Mouse (Mus musculus) brown adipose tissue, adult 24 weeks (tissue): ENCODE results near the gene Rad23a. TPM values are rescaled to one million over a fixed set of nuclear protein-coding genes. Genes with fewer than 3 reads are reported as not detected.

Experiments
- H3K27ac ChIP-seq: fragments of 200-500 bp; replicated peaks from 2 replicates; pipeline ENCODE4 v1.5.1; 2012; ENCODE audit warnings: low read depth, mild to moderate bottlenecking, low read length
- H3K4me1 ChIP-seq: fragments of 200-500 bp; 2 replicates; pipeline ENCODE4 v1.6.1; 2012; ENCODE audit warnings: low read length, mixed read lengths; ENCODE audit not compliant: control insufficient read depth, insufficient read depth, insufficient read length
- H3K4me3 ChIP-seq: fragments of 200-500 bp; 2 replicates; pipeline ENCODE4 v1.5.1; 2012; ENCODE audit warnings: low read depth, mild to moderate bottlenecking, low read length, moderate library complexity; ENCODE audit not compliant: insufficient read depth
- polyA plus RNA-seq: library from polyadenylated mRNA; stranded (reverse); fragments of >200 nt; gene quantifications from 2 replicates; pipeline ENCODE4 v1.2.4, GENCODE M21; 2012; ENCODE audit not compliant: missing spikeins, insufficient read depth, insufficient read length

Gene Rad23a
- polyA plus RNA-seq, 1 experiment: 79.3 TPM

GRCm38 (mm10) chr8:84846722-84847572 lies 6.5 kb upstream of the Rad23a start, which contains the start of gene Calr:
TSS of gene Calr (minus strand) at chr8:84846934.
- Histone ChIP-seq H3K4me1 (no peaks in the 10 kb centered on the region), H3K27ac (peak within 1 kb of the TSS; percentile 76), H3K4me3 (peak within 1 kb of the TSS; percentile 84)

DNA sequence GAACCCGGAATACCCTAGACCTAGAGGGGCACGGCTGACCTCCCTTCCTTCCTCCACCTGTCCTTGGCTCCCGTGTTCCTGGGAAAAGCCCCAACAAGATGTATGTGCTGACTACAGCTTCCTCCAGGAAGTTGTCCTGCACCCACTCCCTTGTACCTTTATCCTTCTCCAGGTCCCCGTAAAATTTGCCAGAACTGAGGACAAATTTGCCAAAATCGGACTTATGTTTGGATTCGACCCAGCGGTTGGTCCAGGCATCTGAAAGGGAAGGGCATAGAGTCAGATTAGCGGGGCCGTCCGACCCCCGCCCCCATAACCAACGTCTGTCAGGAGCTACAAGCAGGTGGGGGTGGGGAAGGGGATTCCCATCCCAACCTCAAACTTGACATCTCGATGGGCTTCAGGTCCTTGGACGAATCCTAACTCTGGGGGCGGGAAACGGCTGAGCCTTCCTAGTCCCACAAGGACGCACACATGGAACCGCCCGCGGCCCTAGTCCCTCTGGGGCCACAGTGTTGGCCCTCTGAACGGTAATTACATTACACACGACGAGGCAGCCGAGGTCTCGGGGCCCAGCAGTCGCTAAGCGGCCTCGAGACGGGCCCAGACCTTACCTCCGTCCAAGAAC lies 5.7 kb upstream of the Rad23a start:
- peak overlapping the region; percentile 76 for H3K27ac ChIP-seq
- no peaks in the 10 kb centered on the region for H3K4me1 ChIP-seq
- peak overlapping the region; percentile 84 for H3K4me3 ChIP-seq

DNA sequence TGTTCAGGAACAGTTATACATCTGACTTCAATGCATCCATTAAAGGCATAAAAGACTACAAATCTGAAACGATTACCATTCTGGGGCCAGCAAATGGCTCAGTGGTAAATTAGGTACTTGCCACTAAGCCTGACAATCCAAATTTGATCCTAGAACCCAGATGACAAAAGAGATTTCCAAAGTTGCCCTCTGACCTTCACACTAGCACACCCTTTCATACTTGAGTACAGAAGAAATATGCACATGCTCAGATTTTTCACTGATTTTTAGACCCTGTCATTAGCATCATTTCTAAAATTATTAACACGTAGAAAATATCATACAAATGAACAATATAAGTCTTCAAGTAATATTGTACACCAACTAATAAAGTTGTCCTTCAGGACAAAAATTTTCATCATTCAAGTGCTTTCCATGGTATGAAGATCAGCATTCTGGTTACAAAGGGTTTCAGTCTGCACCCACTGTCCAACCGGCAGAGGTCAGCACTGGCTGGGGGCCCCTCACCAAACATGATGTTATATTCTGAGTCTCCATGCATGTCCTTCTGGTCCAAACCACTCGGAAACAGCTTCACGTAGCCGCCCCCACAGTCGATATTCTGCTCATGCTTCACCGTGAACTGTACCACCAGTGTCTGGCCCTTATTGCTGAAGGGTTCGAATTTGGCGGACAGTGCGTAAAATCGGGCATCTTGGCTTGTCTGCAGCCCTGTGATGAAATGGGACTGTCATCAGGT lies 5.1 kb upstream of the Rad23a start:
- H3K27ac ChIP-seq: peak overlapping the region; percentile 76; the same call in 1 of the 2 replicates
- H3K4me3 ChIP-seq: peak overlapping the region; percentile 84

GRCm38 (mm10) chr8:84844397-84845070 lies 4.1 kb upstream of the Rad23a start:
- Histone ChIP-seq H3K27ac (no peak overlapping the region), H3K4me3 (no peak overlapping the region)

More for the DNA sequence above, 5.1 kb upstream of the Rad23a start:
- no peaks in the 10 kb centered on the region for H3K4me1 ChIP-seq

DNA sequence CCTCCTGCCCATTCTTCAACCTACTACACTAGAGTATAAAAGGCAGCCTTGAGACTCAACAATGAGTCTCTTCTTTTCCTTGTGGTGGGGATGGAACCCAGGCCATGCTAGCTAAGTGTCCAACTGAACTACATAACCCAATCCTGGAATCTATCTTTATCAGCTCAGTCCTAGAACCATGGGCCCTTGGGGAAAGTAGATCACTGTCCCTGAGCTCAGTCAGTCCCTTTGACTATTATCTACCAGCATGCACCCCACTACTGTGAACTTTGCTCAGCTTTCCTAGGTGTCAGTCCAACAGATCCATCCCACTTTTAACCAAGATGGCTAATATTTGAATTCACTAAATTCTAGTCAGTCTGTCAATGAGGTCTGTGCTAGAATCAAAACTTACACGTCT lies 1.0 kb upstream of the Rad23a start:
- peak overlapping the region; percentile 5; the same call in 1 of the 2 replicates for H3K27ac ChIP-seq
- H3K4me3 ChIP-seq: no peak overlapping the region
- H3K4me1 ChIP-seq: no peaks in the 10 kb centered on the region

More at GRCm38 (mm10) chr8:84844397-84845070, 4.1 kb upstream of the Rad23a start:
- no peaks in the 10 kb centered on the region for H3K4me1 ChIP-seq

GRCm38 (mm10) chr8:84839875-84840247 lies 604 bp downstream of the Rad23a start:
- no peaks in the 10 kb centered on the region for H3K4me1 ChIP-seq
- peak overlapping the region; percentile 47 for H3K27ac ChIP-seq
- peak overlapping the region; percentile 69 for H3K4me3 ChIP-seq

- Histone ChIP-seq H3K27ac (peak overlapping the region; percentile 47; the same call in 1 of the 2 replicates), H3K4me1 (no peaks in the 10 kb centered on the region), H3K4me3 (peak overlapping the region; percentile 69)
Measured at GRCm38 (mm10) chr8:84839411-84839810, 1.1 kb downstream of the Rad23a start.

DNA sequence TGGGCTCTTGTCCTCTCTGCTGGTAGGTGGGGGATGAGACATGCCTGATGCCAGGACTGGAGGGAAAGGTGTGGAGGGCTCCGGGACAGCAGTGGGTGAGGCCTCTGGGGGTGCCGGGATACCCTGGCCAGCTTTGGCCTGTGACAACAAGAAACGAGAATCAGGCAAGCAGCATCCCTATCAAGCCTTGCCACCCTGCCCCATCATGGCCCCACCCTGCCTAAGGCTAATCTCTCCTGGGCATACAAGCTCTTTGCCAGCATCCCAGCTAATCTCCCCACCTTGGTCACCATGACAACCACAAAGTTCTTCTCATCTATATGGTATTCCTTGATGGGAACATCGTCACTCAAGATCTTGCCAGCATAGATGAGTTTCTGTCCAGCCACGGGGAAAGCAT lies 2.0 kb downstream of the Rad23a start:
- Histone ChIP-seq H3K27ac (no peak overlapping the region), H3K4me3 (no peak overlapping the region), H3K4me1 (no peaks in the 10 kb centered on the region)

DNA sequence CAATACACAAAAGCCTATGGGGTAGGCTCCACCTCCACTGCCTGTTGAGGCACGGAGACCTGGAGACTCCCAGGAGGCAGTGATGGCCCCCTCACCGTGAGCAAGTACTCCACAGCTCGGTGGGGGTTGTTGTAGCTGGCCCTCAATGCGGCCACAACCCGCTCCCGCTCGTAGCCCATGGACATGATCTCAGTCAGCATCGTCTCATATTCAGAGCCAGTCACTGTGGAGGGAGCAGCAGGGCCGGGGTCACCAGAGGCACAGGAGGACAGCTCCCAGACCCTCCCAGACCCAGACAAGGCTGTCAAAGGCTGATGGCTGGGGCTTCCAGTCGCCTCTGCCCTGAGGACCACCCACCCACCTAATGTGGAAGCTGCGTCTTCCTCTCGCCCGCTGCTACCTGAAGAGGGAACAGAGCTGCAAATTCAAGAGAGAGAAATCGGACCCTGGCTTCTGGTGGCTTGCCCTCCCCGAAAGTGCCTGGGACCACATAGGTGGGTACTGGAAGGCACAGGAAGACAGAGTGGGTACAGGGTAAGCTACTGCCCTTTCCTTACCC lies 2.5 kb downstream of the Rad23a start:
- H3K4me1 ChIP-seq: no peaks in the 10 kb centered on the region

DNA sequence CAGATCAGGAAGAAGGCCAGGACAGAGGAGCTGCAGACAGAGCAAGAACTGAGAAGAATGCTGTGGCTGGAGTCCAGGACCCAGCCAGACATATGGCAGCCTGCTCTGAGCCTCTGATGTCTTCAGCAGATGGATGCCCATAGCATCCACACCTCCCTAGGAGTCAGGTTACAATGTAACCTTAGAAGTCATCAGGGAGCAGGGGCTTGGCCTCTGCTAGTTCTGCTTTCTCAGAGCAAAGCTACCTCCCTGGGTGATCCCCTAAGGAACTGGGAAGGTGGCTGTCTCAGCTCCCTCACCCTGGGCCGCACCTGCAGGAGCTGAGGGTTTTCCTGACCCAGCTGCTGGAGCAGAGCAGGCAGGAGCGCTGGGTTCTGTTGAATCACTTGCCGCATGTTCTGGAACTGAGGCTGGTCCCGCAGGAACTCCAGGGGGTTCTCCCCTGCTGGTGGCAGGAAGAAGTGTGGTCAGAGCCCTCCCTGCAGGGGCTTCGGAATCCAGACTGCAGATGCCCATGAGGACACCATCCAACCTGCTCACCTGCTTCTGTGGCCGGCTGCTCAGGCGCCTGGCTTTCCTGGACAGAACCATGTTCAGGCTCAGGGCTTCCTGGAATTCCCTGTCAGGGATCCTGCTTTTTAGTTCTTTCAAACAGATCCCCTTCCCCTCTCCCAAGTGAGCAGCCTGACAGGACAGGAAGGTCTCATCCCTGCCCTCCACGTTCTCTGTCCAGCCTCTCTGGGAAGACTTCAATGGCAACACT lies 3.1 kb downstream of the Rad23a start:
- no peak overlapping the region for H3K27ac ChIP-seq
- no peak overlapping the region for H3K4me3 ChIP-seq
- H3K4me1 ChIP-seq: no peaks in the 10 kb centered on the region

More for the DNA sequence above, 2.5 kb downstream of the Rad23a start:
- Histone ChIP-seq H3K4me3 (no peak overlapping the region), H3K27ac (no peak overlapping the region)

DNA sequence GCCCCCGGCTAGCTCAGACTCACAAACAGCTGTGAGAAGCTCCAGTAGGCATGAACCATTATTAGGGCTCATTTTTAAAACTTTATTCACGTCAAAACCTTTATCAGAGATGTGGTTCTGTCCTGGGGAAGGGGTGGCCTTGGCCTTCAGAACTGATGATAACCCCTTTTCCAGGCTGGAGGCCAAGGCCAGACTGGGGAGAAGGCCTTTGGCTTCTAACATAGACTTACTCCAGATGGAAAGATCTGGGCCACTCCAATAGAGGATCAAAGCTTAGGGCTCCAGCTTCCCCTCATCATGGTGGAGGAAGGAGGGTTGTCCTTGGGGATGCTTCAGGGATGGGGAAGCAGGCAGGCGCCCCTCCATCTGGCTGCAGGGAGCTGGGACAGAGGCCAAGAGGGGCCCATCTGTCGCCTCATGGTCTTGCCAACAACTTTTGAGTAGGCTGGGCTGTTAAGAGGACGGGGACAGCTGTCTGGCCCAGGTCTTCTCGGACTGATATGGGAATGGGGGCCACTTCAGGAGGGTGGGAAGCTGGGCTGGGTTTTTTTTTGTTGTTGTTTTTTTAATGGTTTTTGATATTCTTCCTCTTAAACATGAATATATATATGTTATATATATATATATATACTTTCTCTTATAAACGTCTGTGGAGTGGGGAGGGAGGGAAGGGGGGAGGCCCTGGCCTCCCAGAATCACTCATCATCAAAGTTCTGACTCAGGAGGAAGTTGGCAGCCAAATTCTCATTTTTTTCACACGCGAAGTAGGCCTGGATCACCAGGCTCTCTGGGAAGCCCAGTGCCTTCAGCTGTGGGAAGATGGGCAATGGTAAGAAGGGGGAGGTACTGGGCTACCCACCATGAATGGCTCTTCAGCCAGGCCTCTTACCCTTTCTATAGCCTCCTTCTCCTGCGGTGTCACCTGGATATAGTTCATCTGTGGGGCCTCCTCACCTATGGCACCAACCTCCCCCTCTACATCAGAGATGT lies 5.3 kb downstream of the Rad23a start:
- no peak overlapping the region for H3K4me3 ChIP-seq
- H3K27ac ChIP-seq: no peak overlapping the region
- no peaks in the 10 kb centered on the region for H3K4me1 ChIP-seq

- Histone ChIP-seq H3K27ac (no peak overlapping the region), H3K4me3 (no peak overlapping the region), H3K4me1 (no peaks in the 10 kb centered on the region)
Measured at GRCm38 (mm10) chr8:84834002-84834865, 6.2 kb downstream of the Rad23a start.
